Mouse (Mus musculus): Measurements from ENCODE around the gene Olfr288.

The Olfr288 gene

DNA sequence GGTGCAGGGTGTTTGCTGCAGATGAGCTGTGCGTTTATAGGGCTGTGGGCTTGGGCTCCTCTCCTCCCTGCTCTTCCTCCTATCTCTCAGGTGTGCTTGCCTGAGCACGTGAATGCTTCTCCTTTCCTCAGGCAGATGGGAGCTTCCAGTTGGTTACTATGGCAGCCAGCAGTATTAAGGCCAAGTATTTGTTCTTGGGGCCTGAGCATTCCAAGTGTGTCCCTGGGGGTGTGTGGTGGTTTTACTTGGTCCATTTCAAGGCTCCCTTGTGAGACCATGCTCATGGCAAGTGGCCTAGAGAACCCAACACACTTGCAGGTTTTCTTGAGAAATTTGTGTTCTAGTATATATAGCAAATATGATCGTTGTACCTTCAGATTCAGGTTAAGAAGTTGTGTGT lies at the start of gene Olfr288:
Olfr288 (minus strand) TSS at position 101 of the 400 bp plus-strand sequence.
- DNase-seq (ENCODE audit: extremely low read depth, insufficient read length, low spot score), result no peak

DNA sequence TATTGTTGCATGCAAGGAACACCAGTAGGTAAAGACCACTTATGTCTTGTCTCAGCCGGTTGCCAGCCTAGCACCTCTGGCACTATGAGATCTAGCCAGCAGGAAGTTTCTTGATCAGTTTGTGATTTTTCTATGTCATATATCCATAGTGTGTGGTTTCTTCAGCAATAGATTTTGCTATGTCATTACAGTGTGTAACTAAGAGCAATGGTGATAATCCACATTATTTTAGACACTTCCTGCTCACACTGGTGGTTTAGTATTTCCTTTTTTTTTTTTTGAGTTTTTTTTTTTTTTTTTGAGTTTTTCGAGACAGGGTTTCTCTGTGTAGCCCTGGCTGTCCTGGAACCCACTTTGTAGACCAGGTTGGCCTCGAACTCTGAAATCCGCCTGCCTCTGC lies 40.1 kb upstream of the Olfr288 start:
- no peak for DNase-seq (ENCODE audit: extremely low read depth, insufficient read length, low spot score)

- DNase-seq (ENCODE audit: extremely low read depth, insufficient read length, low spot score), result no peak
Measured at GRCm38 (mm10) chr15:98234350-98234749, 39.0 kb upstream of the Olfr288 start, which contains the start of gene Olfr286. Gene Olfr286, minus strand, starts transcription at chr15:98234450.

DNA sequence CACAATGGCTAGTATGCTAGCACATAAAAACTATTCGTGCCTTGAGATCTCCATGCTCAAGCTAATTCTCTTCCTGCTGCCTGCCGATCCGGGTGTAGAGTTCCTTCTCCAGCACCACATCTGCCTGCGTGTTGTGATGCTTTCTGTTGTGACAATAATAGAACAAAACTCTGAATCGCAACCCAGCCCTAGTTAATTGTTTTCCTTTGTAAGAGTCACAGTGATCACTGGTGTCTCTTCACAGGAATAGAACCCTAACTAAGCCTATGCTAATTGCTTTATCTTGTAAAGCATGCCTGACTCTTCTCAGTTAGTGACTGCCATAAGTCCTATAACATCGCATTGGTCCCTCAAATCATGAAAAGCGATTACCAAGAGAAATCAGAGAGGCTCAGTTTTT lies 30.8 kb upstream of the Olfr288 start:
- DNase-seq (ENCODE audit: extremely low read depth, insufficient read length, low spot score), result no peak

- DNase-seq (ENCODE audit: extremely low read depth, insufficient read length, low spot score), result no peak
Measured at GRCm38 (mm10) chr15:98225610-98226009, 30.3 kb upstream of the Olfr288 start.

DNA sequence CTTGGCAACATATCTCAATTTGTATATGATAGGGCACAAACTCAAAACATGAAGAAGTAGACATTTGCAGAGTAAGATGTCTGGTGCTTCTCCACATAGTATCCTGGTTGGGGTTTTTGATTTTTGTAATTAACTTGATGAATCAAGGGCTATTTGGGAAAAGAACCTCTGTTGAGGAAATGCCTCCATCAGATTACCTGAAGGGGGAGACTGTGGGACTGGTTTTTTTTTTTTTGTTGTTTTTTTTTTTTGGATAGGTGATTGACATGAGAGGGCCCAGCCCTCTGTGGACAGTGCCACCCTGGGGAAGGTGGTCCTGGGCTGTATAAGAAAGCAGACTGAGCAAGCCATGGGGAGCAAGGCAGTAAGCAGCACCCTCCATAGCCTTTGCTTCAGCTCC lies 27.0 kb upstream of the Olfr288 start:
- DNase-seq (ENCODE audit: extremely low read depth, insufficient read length, low spot score), result no peak

DNA sequence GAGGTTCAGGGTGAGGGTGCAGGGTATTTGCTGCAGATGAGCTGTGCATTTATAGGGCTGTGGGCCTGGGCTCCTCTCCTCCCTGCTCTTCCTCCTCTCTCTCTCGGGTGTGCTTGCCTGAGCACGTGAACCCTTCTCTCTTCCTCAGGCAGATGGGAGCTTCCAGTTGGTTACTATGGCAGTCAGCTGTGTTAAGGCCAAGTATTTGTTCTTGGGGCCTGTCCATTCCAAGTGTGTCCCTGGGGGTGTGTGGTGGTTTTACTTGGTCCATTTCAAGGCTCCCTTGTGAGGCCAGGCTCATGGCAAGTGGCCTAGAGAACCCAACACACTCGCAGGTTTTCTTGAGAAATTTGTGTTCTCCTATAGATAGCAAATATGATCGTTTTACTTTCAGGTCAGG lies 25.5 kb upstream of the Olfr288 start, which contains the start of the genes Gm44579 and Olfr287:
Gm44579 (minus strand) TSS at position 101 of the 400 bp plus-strand sequence.
Olfr287 (minus strand) TSS at position 180 of the 400 bp plus-strand sequence.
- DNase-seq (ENCODE audit: extremely low read depth, insufficient read length, low spot score), result no peak

- no peak for DNase-seq (ENCODE audit: extremely low read depth, insufficient read length, low spot score)
Measured at GRCm38 (mm10) chr15:98214130-98214529, 18.8 kb upstream of the Olfr288 start.

GRCm38 (mm10) chr15:98213336-98213870 lies 18.1 kb upstream of the Olfr288 start:
- no peak for DNase-seq (ENCODE audit: extremely low read depth, insufficient read length, low spot score)

DNA sequence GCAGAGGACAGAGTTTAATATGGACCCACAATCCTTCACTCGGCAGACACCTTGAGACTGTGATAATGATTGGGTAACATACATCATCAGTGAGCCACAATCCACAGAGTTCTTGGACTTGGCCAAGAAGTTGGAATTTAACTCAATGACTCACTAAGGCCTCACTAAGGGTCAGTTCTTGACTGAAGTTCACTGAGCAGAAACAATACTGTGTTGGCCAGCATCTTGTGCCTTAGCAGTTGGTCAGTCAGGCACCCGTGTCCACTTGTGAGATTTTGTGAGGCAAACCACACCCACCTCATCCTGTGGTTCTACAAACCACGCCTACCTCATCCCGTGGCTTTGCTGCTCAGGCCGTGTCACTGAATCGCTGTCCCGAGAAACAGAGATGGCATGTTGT lies 14.3 kb upstream of the Olfr288 start:
- peak; percentile 19 for DNase-seq (ENCODE audit: extremely low read depth, insufficient read length, low spot score)

- no peak for DNase-seq (ENCODE audit: extremely low read depth, insufficient read length, low spot score)
Measured at GRCm38 (mm10) chr15:98184456-98184855, 10.9 kb downstream of the Olfr288 start.

DNA sequence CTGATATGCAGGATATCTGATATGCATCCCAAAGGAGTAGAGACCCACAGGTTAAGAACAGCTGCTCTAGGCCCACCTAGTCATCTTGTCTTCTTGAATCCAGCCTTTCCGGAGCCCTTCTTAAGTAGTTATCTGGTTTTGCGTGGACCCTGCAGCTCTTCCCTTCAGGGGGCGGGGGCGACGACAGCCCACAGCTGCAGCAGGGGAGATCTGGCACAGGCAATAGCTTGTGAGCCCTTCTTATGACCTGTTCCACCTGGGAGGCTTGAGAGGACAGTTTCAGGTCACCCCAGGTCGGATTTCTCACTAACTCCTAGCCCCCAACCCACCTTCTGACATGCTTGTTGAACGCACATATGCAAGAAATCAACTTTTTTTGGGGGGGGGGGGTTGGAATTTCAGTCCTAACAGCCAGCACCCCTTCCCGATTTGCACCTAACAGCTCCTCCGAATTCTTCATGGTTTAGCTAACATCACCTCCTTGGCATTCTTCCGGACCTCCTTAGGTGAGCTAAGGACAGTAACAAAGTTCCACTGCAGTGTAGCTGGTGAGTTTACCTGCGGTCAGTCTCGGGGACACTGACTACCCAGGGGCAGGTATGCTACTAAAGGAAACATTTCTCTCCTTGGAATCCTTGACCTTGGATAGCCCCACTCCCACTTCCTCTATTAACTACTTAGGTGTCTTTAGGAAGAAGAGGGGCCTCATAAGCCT lies 13.3 kb downstream of the Olfr288 start:
- DNase-seq (ENCODE audit: extremely low read depth, insufficient read length, low spot score), result no peak

GRCm38 (mm10) chr15:98181132-98181711 lies 14.1 kb downstream of the Olfr288 start:
- DNase-seq (ENCODE audit: extremely low read depth, insufficient read length, low spot score), result peak; percentile 85

GRCm38 (mm10) chr15:98180567-98181131 lies 14.7 kb downstream of the Olfr288 start:
- no peak for DNase-seq (ENCODE audit: extremely low read depth, insufficient read length, low spot score)

DNA sequence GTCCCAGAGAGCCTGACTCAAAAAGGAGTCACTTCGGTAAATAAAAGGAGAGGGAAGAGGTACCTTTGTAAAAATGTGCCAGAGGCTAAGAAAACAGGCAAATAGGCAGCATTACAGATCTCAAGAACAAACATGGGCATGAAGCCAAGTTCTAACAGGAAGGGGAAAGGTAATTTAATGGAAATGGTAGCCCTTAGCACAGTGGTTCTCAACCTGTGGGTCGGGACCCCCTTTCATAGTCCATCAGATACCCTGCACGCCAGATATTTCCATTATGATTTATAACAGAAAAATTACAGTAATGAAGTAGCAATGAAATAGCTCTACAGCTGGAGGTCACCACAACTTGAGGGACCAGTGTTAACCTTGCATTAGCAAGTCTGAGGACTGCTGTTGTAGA lies 18.0 kb downstream of the Olfr288 start:
- no peak for DNase-seq (ENCODE audit: extremely low read depth, insufficient read length, low spot score)

GRCm38 (mm10) chr15:98173821-98174220 lies 21.5 kb downstream of the Olfr288 start:
- DNase-seq (ENCODE audit: extremely low read depth, insufficient read length, low spot score), result peak; percentile 24

DNA sequence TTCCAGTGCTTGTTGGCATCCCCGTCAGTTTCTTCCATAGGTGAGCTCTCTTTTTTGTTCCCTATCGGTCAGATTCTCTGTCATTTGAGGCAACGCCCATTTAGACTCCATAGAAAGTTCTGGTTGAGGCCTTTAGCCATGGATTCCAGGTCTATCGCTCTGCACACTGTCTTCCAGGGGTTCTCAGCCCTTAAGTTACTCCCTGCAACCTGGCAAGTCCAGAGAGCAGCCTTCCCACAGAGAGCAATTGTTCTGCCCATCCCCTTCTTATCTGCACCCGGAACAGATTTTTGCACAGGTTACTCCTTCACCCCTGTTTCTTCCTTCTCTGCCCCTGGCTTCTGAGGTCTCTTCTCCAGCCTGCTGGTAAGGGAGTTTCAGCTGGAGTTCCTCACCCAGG lies 23.2 kb downstream of the Olfr288 start:
- no peak for DNase-seq (ENCODE audit: extremely low read depth, insufficient read length, low spot score)

- DNase-seq (ENCODE audit: extremely low read depth, insufficient read length, low spot score), result no peak
Measured at GRCm38 (mm10) chr15:98170917-98171316, 24.4 kb downstream of the Olfr288 start.

- peak; percentile 84 for DNase-seq (ENCODE audit: extremely low read depth, insufficient read length, low spot score)
Measured at GRCm38 (mm10) chr15:98170365-98170764, 25.0 kb downstream of the Olfr288 start.

DNA sequence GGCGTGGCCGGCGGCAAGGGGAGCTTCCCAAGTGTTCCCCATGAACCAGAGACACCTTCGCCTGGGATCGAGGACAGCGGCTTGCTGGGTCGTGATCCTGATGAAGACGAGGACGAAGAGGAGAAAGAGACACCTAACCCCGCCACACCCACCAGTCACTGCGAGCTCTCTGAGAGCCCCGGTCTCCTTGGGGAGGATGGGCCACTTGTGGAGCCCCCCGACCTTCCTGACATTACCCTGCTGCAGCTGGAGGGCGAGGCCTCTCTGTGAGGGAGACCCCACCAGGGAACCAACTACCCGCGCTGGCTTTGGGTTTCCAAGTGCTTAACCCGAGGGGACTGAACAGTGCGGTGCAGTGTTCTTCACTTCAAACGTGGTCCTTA lies 26.7 kb downstream of the Olfr288 start:
- DNase-seq (ENCODE audit: extremely low read depth, insufficient read length, low spot score), result no peak
